Mouse (Mus musculus): ENCODE data around the gene Gipr. TPM values are rescaled to one million over a fixed set of nuclear protein-coding genes. Genes with fewer than 3 reads are reported as not detected.

The Gipr gene
- 3.8 and 4.0 TPM in 2 replicates for polyA plus RNA-seq (2012; rRNA removed; ENCODE audit: low replicate concordance)

GRCm38 (mm10) chr7:19165656-19166423 is at the start of gene Gipr:
Gipr (minus strand) TSS chr7:19166127.

DNA sequence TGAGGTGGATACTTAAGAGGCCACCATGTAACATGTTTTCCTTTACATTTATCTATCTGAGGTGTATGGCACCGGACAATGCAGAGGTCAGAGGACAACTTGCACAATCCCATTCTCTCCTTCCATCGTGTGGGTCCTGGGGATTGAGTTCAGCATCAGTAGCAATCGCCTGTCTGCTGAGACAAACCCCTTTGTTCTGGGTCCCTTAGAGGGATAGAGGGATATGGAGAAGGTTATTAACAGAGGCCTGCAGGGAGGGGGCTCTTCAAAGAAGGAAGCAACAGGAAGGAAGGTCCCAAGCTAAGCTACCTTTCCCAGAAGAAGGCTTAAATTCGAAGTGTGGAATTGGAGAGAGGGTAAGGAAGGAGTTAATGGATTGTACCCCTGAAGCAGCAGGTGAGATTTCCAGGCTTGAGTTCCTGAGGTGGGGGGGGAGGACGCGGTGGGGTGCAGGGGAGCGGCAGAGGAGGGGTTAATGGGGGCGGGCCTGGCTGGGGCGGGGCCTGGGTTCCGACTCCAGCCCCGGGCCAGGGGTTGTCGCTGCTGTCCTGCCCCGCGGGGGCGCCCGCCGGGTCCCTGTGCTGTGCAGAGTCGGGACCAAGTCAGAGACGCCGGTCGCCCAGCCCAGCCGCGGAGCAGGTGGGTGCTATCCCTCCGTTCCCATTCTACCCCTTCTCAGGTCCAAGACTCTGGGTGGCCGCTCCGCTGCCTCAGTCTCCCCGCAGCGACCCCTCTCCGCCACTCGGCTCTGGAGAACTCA is 46.2 kb upstream of the Gipr start, which contains the start of gene Gpr4:
Gpr4 (plus strand) TSS at position 543 of the 760 bp plus-strand sequence.

DNA sequence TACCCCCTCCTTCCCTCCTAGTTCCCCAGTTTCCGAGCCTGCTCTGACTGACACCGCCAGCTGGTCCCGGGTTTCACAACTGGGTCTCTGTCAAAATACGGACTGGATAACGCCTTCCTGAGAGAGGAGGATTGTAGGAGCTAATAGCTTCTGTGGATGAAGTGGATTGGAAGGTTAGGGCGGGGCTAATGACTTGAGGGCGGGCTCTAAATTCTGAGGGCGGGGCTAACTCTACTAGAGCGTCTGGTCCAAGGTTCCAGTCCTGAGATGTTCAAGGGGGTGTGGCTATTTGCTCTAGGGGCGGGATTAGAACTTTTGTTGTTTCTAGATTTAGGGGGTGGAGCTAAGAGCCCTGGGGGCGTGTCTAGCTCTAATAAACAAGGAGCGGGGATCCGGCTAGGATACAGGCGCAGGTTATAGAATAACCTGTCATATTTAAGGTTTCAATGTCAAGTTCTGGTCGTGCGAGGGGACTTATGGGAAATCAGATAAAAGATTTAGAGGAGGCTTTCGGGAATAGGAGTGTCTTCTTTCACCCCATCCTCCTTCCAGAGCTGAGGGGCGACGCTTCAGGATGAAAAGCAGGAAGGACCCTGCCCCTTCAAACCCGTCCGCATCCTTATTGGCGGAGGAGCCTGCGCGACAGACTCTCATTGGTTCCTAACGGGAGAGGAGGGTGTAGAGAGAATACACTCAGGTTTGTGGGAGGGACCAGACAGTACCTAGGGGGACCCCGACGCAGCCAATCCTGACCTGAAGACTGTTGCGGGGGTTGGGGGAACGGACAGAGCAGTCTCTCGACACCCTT is 10.0 kb upstream of the Gipr start, which contains the start of gene Eml2:
Eml2 (plus strand) TSS at position 714 of the 808 bp plus-strand sequence.

GRCm38 (mm10) chr7:19149626-19150025 is 16.3 kb downstream of the Gipr start, which contains the start of gene Snrpd2:
Snrpd2 (plus strand) TSS chr7:19149722.

GRCm38 (mm10) chr7:19148875-19149541 is 16.9 kb downstream of the Gipr start, which contains the start of gene Qpctl:
Qpctl (minus strand) TSS chr7:19149291.

GRCm38 (mm10) chr7:19119631-19120429 is 46.1 kb downstream of the Gipr start, which contains the start of gene Fbxo46:
Fbxo46 (plus strand) TSS chr7:19119859.

DNA sequence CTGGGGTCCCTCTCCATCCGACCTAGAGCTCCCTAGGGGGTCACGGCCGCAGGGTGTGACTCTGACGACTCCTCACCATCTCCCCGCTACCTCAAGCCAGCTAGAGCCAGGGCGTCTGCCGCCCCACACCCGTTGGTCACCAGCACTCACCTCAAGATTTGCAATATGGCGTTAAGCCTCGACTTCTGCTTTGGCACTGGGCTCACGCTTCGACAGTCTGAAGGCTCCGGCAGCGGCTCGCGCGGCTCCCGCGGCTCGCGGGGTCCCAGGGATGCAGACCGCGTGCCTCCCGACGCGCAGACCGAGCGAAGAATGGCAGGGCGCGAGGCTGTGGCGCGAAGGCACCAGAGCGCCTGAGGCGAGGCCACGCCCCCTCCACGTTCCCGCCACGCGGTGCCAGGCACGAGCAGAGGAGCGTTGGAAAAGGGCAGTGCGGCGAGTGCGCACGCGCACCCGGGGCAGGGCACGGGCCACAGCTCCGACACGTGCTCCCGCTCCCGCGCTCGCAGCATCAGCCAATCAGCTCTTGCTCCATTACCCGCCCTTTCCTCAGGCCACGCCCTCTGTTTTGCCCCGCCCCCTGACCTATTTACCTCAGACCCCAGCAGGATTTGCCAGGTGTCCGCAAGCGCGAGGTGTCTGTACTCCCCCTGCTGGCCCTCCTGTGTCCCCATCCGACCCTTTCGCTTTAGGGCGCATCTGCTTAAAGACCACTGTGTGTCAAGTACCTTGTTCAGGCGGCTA is 47.7 kb downstream of the Gipr start, which contains the start of gene Gm4969:
Gm4969 (minus strand) TSS at position 341 of the 744 bp plus-strand sequence.

Other genes with a start within 250 kb of the Gipr start
- 1.0 and 1.6 TPM in 2 replicates for gene Nova2, start 240.2 kb downstream of the Gipr start, polyA plus RNA-seq (2012; rRNA removed; ENCODE audit: low replicate concordance)
- gene Nanos2, start 178.7 kb downstream of the Gipr start, polyA plus RNA-seq (2012; rRNA removed; ENCODE audit: low replicate concordance), result 0.11 TPM in 1 of 2 replicates, not detected in the other
- 8.8 and 14.6 TPM in 2 replicates for gene Mypop, start 174.9 kb downstream of the Gipr start, polyA plus RNA-seq (2012; rRNA removed; ENCODE audit: low replicate concordance)
- gene Irf2bp1, start 162.1 kb downstream of the Gipr start, polyA plus RNA-seq (2012; rRNA removed; ENCODE audit: low replicate concordance), result 23.1 and 50.9 TPM in 2 replicates
- gene Foxa3, start 142.6 kb downstream of the Gipr start, polyA plus RNA-seq (2012; rRNA removed; ENCODE audit: low replicate concordance), result 0.13 and 0.27 TPM in 2 replicates
- gene Sympk, start 141.8 kb downstream of the Gipr start, polyA plus RNA-seq (2012; rRNA removed; ENCODE audit: low replicate concordance), result 71.7 and 98.5 TPM in 2 replicates
- not detected in 2 replicates for gene Rsph6a, start 111.4 kb downstream of the Gipr start, polyA plus RNA-seq (2012; rRNA removed; ENCODE audit: low replicate concordance)
- 64.7 and 84.3 TPM in 2 replicates for gene Dmwd, start 89.9 kb downstream of the Gipr start, polyA plus RNA-seq (2012; rRNA removed; ENCODE audit: low replicate concordance)
- gene Dmpk, start 82.3 kb downstream of the Gipr start, polyA plus RNA-seq (2012; rRNA removed; ENCODE audit: low replicate concordance), result 287 and 339 TPM in 2 replicates
- gene Six5, start 71.5 kb downstream of the Gipr start, polyA plus RNA-seq (2012; rRNA removed; ENCODE audit: low replicate concordance), result 42.9 and 52.4 TPM in 2 replicates
- not detected in 2 replicates for gene Gm4969, start 47.8 kb downstream of the Gipr start, polyA plus RNA-seq (2012; rRNA removed; ENCODE audit: low replicate concordance)
- 9.6 and 18.2 TPM in 2 replicates for gene Fbxo46, start 46.3 kb downstream of the Gipr start, polyA plus RNA-seq (2012; rRNA removed; ENCODE audit: low replicate concordance)
- 17.8 and 20.1 TPM in 2 replicates for gene Qpctl, start 16.8 kb downstream of the Gipr start, polyA plus RNA-seq (2012; rRNA removed; ENCODE audit: low replicate concordance)
- gene Snrpd2, start 16.4 kb downstream of the Gipr start, polyA plus RNA-seq (2012; rRNA removed; ENCODE audit: low replicate concordance), result 11.0 and 13.8 TPM in 2 replicates
- gene Eml2, start 10.3 kb upstream of the Gipr start, polyA plus RNA-seq (2012; rRNA removed; ENCODE audit: low replicate concordance), result 40.4 and 52.1 TPM in 2 replicates
- gene Gpr4, start 46.4 kb upstream of the Gipr start, polyA plus RNA-seq (2012; rRNA removed; ENCODE audit: low replicate concordance), result 23.4 and 23.5 TPM in 2 replicates
- gene Opa3, start 62.2 kb upstream of the Gipr start, polyA plus RNA-seq (2012; rRNA removed; ENCODE audit: low replicate concordance), result 33.0 and 51.8 TPM in 2 replicates
- gene Vasp, start 105.7 kb upstream of the Gipr start, polyA plus RNA-seq (2012; rRNA removed; ENCODE audit: low replicate concordance), result 142 and 310 TPM in 2 replicates
- gene Ppm1n, start 113.9 kb upstream of the Gipr start, polyA plus RNA-seq (2012; rRNA removed; ENCODE audit: low replicate concordance), result 0.14 and 0.86 TPM in 2 replicates
- gene Rtn2, start 116.5 kb upstream of the Gipr start, polyA plus RNA-seq (2012; rRNA removed; ENCODE audit: low replicate concordance), result 32.4 and 736 TPM in 2 replicates
- gene Fosb, start 143.9 kb upstream of the Gipr start, polyA plus RNA-seq (2012; rRNA removed; ENCODE audit: low replicate concordance), result 1.2 and 2.0 TPM in 2 replicates
- 46.3 and 50.7 TPM in 2 replicates for gene Ercc1, start 178.7 kb upstream of the Gipr start, polyA plus RNA-seq (2012; rRNA removed; ENCODE audit: low replicate concordance)
- 5.5 and 10.6 TPM in 2 replicates for gene Cd3eap, start 193.4 kb upstream of the Gipr start, polyA plus RNA-seq (2012; rRNA removed; ENCODE audit: low replicate concordance)
- 16.4 and 27.3 TPM in 2 replicates for gene Ppp1r13l, start 193.6 kb upstream of the Gipr start, polyA plus RNA-seq (2012; rRNA removed; ENCODE audit: low replicate concordance)
- gene Ercc2, start 215.9 kb upstream of the Gipr start, polyA plus RNA-seq (2012; rRNA removed; ENCODE audit: low replicate concordance), result 60.3 and 79.1 TPM in 2 replicates
- gene Klc3, start 238.0 kb upstream of the Gipr start, polyA plus RNA-seq (2012; rRNA removed; ENCODE audit: low replicate concordance), result 19.3 and 27.9 TPM in 2 replicates
- gene Ckm, start 238.6 kb upstream of the Gipr start, polyA plus RNA-seq (2012; rRNA removed; ENCODE audit: low replicate concordance), result 3.1 and 13,480 TPM in 2 replicates